Mouse (Mus musculus) heart, postnatal 0 days (tissue): ENCODE data around the gene Zfp282.

ENCODE experiments used
- CTCF ChIP-seq: IDR thresholded peaks from 2 replicates; pipeline ENCODE4 v1.5.1; 2016; ENCODE audit warnings: antibody characterized with exemption, control low read depth, low read depth
- EP300 ChIP-seq: IDR thresholded peaks from 2 replicates; pipeline ENCODE4 v1.6.1; 2016; ENCODE audit warnings: antibody characterized with exemption, low read depth

- TF ChIP-seq CTCF (no peak), EP300 (no peak)
Measured at GRCm38 (mm10) chr6:47957816-47958215, 80.8 kb downstream of the Zfp282 start.
